Mouse (Mus musculus) gonadal fat pad, adult 2 months (tissue): ENCODE data around the gene Ccdc33. TPM values are rescaled to one million over a fixed set of nuclear protein-coding genes. Genes with fewer than 3 reads are reported as not detected.

Source experiments
- DNase-seq: peaks from one replicate; pipeline ENCODE4 v3.0.0-alpha.2; 2012; ENCODE audit warnings: low read depth
- polyA plus RNA-seq: library from polyadenylated mRNA; depleted of rRNA; stranded (reverse); fragments of >200 nt; gene quantifications from 2 replicates; pipeline ENCODE4 v1.2.3, GENCODE M21; 2012

Gene Ccdc33
- polyA plus RNA-seq, 1 experiment = 1.7 TPM

- no peak for DNase-seq
These were observed 107.1 kb downstream of the Ccdc33 start for GRCm38 (mm10) chr9:58011552-58011951.

GRCm38 (mm10) chr9:58011027-58011426 lies 107.6 kb downstream of the Ccdc33 start:
- no peak for DNase-seq

- DNase-seq = no peak
These were observed 109.0 kb downstream of the Ccdc33 start for GRCm38 (mm10) chr9:58009588-58009987.

GRCm38 (mm10) chr9:58009015-58009362 lies 109.6 kb downstream of the Ccdc33 start:
- no peak for DNase-seq

GRCm38 (mm10) chr9:58008336-58009014 lies 110.1 kb downstream of the Ccdc33 start:
- no peak for DNase-seq

- no peak for DNase-seq
These were observed 112.7 kb downstream of the Ccdc33 start, which contains the start of gene Cyp11a1 for GRCm38 (mm10) chr9:58005753-58006461. Gene Cyp11a1 (plus strand): TSS chr9:58006411.

- DNase-seq = no peak
These were observed 115.4 kb downstream of the Ccdc33 start for GRCm38 (mm10) chr9:58003272-58003671.

- no peak for DNase-seq
These were observed 118.9 kb downstream of the Ccdc33 start for GRCm38 (mm10) chr9:57999676-58000075.

GRCm38 (mm10) chr9:57998685-57999084 lies 119.9 kb downstream of the Ccdc33 start:
- no peak for DNase-seq

GRCm38 (mm10) chr9:57998032-57998659 lies 120.5 kb downstream of the Ccdc33 start:
- DNase-seq = peak; percentile 16

- no peak for DNase-seq
These were observed 121.1 kb downstream of the Ccdc33 start for GRCm38 (mm10) chr9:57997511-57998031.

GRCm38 (mm10) chr9:57995282-57995681 lies 123.3 kb downstream of the Ccdc33 start:
- no peak for DNase-seq

- DNase-seq = no peak
These were observed 125.6 kb downstream of the Ccdc33 start for GRCm38 (mm10) chr9:57992781-57993591.

GRCm38 (mm10) chr9:57992060-57992459 lies 126.6 kb downstream of the Ccdc33 start:
- DNase-seq = no peak

- no peak for DNase-seq
These were observed 128.0 kb downstream of the Ccdc33 start for GRCm38 (mm10) chr9:57990438-57991110.

GRCm38 (mm10) chr9:57989309-57989708 lies 129.3 kb downstream of the Ccdc33 start:
- DNase-seq = no peak

GRCm38 (mm10) chr9:57988098-57988497 lies 130.5 kb downstream of the Ccdc33 start:
- DNase-seq = no peak

- no peak for DNase-seq
These were observed 132.3 kb downstream of the Ccdc33 start for GRCm38 (mm10) chr9:57986293-57986692.

GRCm38 (mm10) chr9:57985304-57985703 lies 133.3 kb downstream of the Ccdc33 start:
- DNase-seq = no peak

GRCm38 (mm10) chr9:57980570-57980969 lies 138.1 kb downstream of the Ccdc33 start:
- no peak for DNase-seq

- no peak for DNase-seq
These were observed 139.8 kb downstream of the Ccdc33 start for GRCm38 (mm10) chr9:57978858-57979257.
